Mouse (Mus musculus) left cerebral cortex, postnatal 25 days (tissue): ENCODE measurements at regions not wholly inside any gene's neighbourhood (a gene's known extent, or its start where the extent isn't known, plus 50 kb on each side); places are given as distances from the start of the nearest gene placed in this dataset.

Experiments used
- DNase-seq, 2 experiments: peaks; one replicate each; pipeline ENCODE4 v3.0.0; 2022; ENCODE audit warnings: low spot score in 2 of 2, mixed read lengths in 1 of 2
- intact Hi-C: fragments of 180-260 bp; cut with DNase I; formaldehyde crosslinking; loops from one replicate; pipeline ENCODE4 v1.15.1; 2025
- microRNA-seq, 2 experiments: library from miRNA; unstranded; fragments of <30 nt; microRNA quantifications; one replicate each; pipeline ENCODE4 v1.2.0; 2022

DNA sequence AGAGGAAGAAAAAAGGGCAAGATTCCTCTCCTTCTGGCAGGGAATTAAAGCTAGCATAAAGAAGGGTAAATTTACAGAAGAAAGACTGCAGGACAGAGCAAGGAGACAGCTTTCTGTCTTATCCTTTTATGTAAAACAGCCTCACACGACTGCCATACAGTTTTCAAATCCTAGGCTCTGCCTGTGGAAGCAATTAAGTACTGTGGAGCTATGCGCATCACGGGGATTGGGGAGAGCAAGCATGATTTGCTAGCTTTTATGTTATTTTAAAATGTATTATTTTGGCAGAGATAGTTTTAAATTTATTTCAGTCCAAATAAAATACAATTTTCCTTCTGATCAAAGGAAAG is 74.2 kb upstream of the Slc39a10 start:
- intact Hi-C loops = loop anchor here (5.0 to 10.0 kb wide), 2 partner anchors 135 to 228 kb away; no protein-coding TSS in a partner anchor
- DNase-seq = no peak

DNA sequence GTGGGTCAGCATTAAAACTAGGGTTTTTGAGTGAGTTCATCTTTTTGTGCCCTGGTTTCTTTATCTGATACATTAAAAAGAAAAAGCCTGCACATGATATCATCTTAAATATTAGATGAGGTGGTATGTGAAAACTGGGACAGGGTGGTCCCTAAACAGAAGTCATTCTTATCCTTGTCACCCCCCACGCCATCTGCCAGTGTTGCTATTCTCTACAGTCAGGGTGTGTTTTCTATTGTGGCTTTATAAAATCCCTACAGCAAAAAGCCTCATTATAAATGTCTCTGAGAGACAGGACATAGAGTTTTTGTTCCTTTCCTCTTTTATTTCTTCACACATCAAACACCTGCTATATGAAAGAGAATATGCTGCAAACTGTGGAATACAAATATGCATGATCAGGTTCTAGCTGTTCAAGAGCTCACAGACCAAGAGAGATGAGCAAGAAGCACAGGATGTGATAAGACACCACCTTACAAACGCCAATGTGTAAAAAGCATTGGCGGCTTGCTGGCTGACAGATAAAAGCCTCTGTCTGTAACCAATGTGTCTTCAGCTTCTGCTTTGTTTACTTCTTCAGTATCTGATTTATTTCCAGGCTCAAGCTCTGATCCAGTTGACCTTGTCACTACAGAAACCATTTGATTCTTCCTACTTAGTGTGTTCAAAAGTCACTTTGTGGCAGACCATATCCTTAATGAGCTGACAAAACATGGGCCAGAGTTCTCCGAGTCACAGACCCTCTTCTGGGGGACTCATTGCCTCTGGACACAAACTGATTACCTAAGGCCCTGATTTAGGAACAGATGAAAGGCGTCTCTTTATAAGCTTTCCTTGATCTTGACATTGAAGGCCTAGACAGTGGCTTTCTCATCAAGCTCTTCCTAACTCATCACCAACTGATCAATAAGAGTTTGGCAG is 73.6 kb upstream of the Slc39a10 start:
- DNase-seq = peak; percentile 56 to 89
- intact Hi-C loops = loop anchor here (5.0 to 10.0 kb wide), 2 partner anchors 136 to 229 kb away; no protein-coding TSS in a partner anchor

DNA sequence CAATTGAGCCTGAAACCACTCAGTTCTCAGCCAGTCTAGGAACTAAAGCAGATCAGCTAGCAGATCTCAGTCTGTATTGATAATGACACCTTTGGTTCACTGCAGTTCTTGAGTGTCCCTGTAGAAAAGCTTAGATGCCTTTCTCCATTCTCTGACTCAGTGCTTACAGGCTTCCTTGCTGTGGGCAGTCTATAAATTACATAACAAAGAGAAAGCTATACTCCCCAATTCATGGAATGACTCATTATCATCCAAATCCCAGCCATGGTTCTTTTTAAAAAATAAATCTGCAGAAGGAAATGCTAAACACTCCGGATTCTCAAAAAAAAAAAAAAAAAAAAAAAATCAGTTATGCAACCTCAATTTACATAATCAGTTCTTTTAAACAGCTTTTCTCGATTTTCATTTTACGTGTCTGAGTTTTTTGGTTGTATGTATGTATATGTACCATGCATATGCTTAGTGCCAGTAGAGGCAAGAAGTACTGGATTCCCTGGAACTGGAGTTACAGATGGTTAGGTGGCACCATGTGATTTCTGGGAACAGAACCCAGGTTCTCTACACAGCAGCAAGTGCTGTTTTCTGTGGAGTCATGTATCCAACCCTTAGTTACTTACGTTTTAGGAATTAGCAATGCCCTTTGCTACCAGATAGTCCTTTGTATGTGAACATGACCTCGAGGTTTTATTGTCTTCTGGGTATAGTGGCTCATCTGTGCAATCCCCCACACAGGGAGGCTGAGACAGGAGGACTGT is 71.5 kb upstream of the Slc39a10 start:
- DNase-seq = peak; percentile 45 to 81
- intact Hi-C loops = loop anchor here (10.0 kb wide), 1 partner anchor 231 kb away; no protein-coding TSS in a partner anchor

Small RNA genes in the stretch of these regions (microRNA-seq; reads per million reads assigned to microRNA genes)
- 0 reads per million in 2 experiments for gene Mir6350
